Mouse (Mus musculus): ENCODE measurements around the gene Plekhg1. TPM values are rescaled to one million over a fixed set of nuclear protein-coding genes. Genes with fewer than 3 reads are reported as not detected.

The Plekhg1 gene
- polyA plus RNA-seq, 1 experiment from 2014 or later, result 16.6 TPM

GRCm38 (mm10) chr10:4005191-4005590, 265.0 kb downstream of the Plekhg1 start:
- Histone ChIP-seq H3K27me3 (no peaks in the 10 kb centered on the region), H3K9me3 (replicated peaks) (no peaks in the 10 kb centered on the region), H3K4me1 (peaks cover 20% of the 10 kb centered on the region), H3K27ac (peak overlapping the region; percentile 79), H3K4me3 (replicated peaks) (no peak overlapping the region), H3K4me2 (no peak overlapping the region), H3K36me3 (0 out of 2 replicates have a peak, but pooled peaks cover 7% of the 10 kb centered on the region), H3K9ac (no peak overlapping the region)
- no peak for ATAC-seq (replicated peaks; ENCODE audit: low FRiP score)
- 52% methylated on average over 7 of the region's 7 CpGs for WGBS

DNA sequence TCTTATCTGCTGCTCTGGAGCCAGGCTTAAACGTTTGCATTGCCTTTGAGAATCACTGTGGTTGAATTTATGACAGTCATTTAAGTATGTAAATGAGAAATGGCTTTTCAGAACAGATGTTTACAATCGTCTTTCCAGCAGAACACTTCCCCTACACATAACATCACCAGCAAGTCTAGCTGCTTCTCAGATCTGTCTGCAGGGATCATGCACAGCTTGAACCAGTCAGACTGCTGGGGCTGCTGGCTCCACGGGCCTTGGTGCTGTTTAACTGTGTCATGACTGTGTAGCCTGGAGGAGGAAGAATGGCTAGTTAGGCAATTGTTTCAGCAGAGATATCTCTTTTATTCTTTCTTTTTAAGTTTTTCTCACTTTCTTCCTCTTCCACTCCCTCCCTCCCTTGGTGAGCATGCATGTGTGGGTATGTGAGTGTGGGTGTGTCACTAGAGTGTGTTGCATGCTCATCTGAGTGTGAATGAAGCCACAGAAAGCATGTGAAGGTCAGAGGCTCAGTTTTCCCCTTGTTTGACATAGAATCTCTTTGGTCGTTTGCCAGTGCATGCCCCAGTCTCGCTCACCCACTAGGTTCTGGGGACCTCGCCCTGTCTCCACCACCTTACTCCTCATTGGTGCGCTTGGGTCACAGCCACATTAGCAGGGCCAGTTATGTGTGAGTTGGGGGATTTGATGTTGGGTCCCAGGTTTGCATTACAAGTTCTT, 266.3 kb downstream of the Plekhg1 start:
- Histone ChIP-seq H3K4me3 (replicated peaks) (no peak overlapping the region), H3K4me2 (no peak overlapping the region), H3K36me3 (0 out of 2 replicates have a peak, but pooled peaks cover 7% of the 10 kb centered on the region), H3K9me3 (replicated peaks) (no peaks in the 10 kb centered on the region), H3K4me1 (peaks cover 20% of the 10 kb centered on the region), H3K27me3 (no peaks in the 10 kb centered on the region), H3K27ac (peak overlapping the region; percentile 79), H3K9ac (no peak overlapping the region)
- ATAC-seq (replicated peaks; ENCODE audit: low FRiP score), result peak; percentile 91
- WGBS, result 41% methylated on average over 7 of the region's 7 CpGs

Other genes with a start within 250 kb of the Plekhg1 start
- gene Iyd, start 200.1 kb upstream of the Plekhg1 start, polyA plus RNA-seq (2015; fragmentation: Nextera tagmentation; extraction: Ambion mirVana), result 5.1 and 5.2 TPM in 2 replicates
- gene Mthfd1l, start 232.8 kb downstream of the Plekhg1 start, polyA plus RNA-seq (2015; fragmentation: Nextera tagmentation; extraction: Ambion mirVana), result 17.1 and 18.4 TPM in 2 replicates